Mouse (Mus musculus): ENCODE data around the gene Glis1. TPM values are rescaled to one million over a fixed set of nuclear protein-coding genes. Genes with fewer than 3 reads are reported as not detected.

Glis1 gene
- total and polyA plus RNA-seq, 2 experiments from 2014 or later: 0.11 TPM; not detected in 1

GRCm38 (mm10) chr4:107432717-107433116 is 1.7 kb upstream of the Glis1 start:
- Histone ChIP-seq H3K4me1 (ENCODE audit: control insufficient read depth, insufficient read depth) (peaks cover 8% of the 10 kb centered on the region; the same call in 1 of the 2 replicates), H3K27me3 (ENCODE audit: control insufficient read depth, insufficient read depth, low read length) (peaks cover 65% of the 10 kb centered on the region), H3K4me2 (ENCODE audit: low read depth, low read length) (no peak overlapping the region), H3K4me3 (ENCODE audit: low read depth, low read length) (no peak overlapping the region), H3K27ac (ENCODE audit: low read depth) (no peak overlapping the region), H3K9ac (replicated peaks; ENCODE audit: low read depth, low read length) (no peak overlapping the region), H3K36me3 (replicated peaks; ENCODE audit: control insufficient read depth, insufficient read depth, low read length) (no peaks in the 10 kb centered on the region), H3K9me3 (replicated peaks; ENCODE audit: control insufficient read depth, low read length) (no peaks in the 10 kb centered on the region)
- ATAC-seq (ENCODE audit: insufficient read depth, low read depth): no peak
- 93% methylated on average over 5 of the region's 5 CpGs for WGBS
- no peak for TF ChIP-seq CTCF (IDR thresholded peaks at IDR 0.05; ENCODE audit: low read depth)
- TF ChIP-seq EP300 (IDR thresholded peaks at IDR 0.05; ENCODE audit: low read depth): no peak
- no peak for DNase-seq (ENCODE audit: low spot score)

- H3K27ac ChIP-seq (ENCODE audit: low read depth): no peak overlapping the region
- TF ChIP-seq CTCF (IDR thresholded peaks at IDR 0.05; ENCODE audit: low read depth) (no peak), EP300 (IDR thresholded peaks at IDR 0.05; ENCODE audit: low read depth) (no peak)
- H3K36me3 ChIP-seq (replicated peaks; ENCODE audit: control insufficient read depth, insufficient read depth, low read length): no peaks in the 10 kb centered on the region
- no peak overlapping the region for H3K9ac ChIP-seq (replicated peaks; ENCODE audit: low read depth, low read length)
- no peaks in the 10 kb centered on the region for H3K9me3 ChIP-seq (replicated peaks; ENCODE audit: control insufficient read depth, low read length)
- H3K27me3 ChIP-seq (ENCODE audit: control insufficient read depth, insufficient read depth, low read length): peaks cover 71% of the 10 kb centered on the region
- H3K4me1 ChIP-seq (ENCODE audit: control insufficient read depth, insufficient read depth): peaks cover 8% of the 10 kb centered on the region; the same call in 1 of the 2 replicates
- ATAC-seq (ENCODE audit: insufficient read depth, low read depth) (no peak), DNase-seq (ENCODE audit: low spot score) (no peak)
- peak overlapping the region; percentile 61 for H3K4me3 ChIP-seq (ENCODE audit: low read depth, low read length)
- H3K4me2 ChIP-seq (ENCODE audit: low read depth, low read length): peak overlapping the region; percentile 99
- 11% methylated on average over 15 of the region's 15 CpGs for WGBS
Observed at GRCm38 (mm10) chr4:107433998-107434355, 414 bp upstream of the Glis1 start.

GRCm38 (mm10) chr4:107435238-107435946 is 1.0 kb downstream of the Glis1 start:
- Histone ChIP-seq H3K4me2 (ENCODE audit: low read depth, low read length) (peak overlapping the region; percentile 99), H3K9ac (replicated peaks; ENCODE audit: low read depth, low read length) (no peak overlapping the region), H3K9me3 (replicated peaks; ENCODE audit: control insufficient read depth, low read length) (no peaks in the 10 kb centered on the region), H3K27me3 (ENCODE audit: control insufficient read depth, insufficient read depth, low read length) (peaks cover 76% of the 10 kb centered on the region), H3K36me3 (replicated peaks; ENCODE audit: control insufficient read depth, insufficient read depth, low read length) (no peaks in the 10 kb centered on the region), H3K4me3 (ENCODE audit: low read depth, low read length) (peak overlapping the region; percentile 61), H3K27ac (ENCODE audit: low read depth) (no peak overlapping the region), H3K4me1 (ENCODE audit: control insufficient read depth, insufficient read depth) (peaks cover 8% of the 10 kb centered on the region; the same call in 1 of the 2 replicates)
- no peak for TF ChIP-seq CTCF (IDR thresholded peaks at IDR 0.05; ENCODE audit: low read depth)
- TF ChIP-seq EP300 (IDR thresholded peaks at IDR 0.05; ENCODE audit: low read depth): no peak
- DNase-seq (ENCODE audit: low spot score) (no peak), ATAC-seq (ENCODE audit: insufficient read depth, low read depth) (no peak)
- WGBS: 6% methylated on average over 45 of the region's 47 CpGs

- Histone ChIP-seq H3K27me3 (ENCODE audit: control insufficient read depth, insufficient read depth, low read length) (peaks cover 82% of the 10 kb centered on the region), H3K9ac (replicated peaks; ENCODE audit: low read depth, low read length) (no peak overlapping the region), H3K27ac (ENCODE audit: low read depth) (no peak overlapping the region), H3K9me3 (replicated peaks; ENCODE audit: control insufficient read depth, low read length) (no peaks in the 10 kb centered on the region), H3K4me1 (ENCODE audit: control insufficient read depth, insufficient read depth) (peaks cover 8% of the 10 kb centered on the region; the same call in 1 of the 2 replicates), H3K36me3 (replicated peaks; ENCODE audit: control insufficient read depth, insufficient read depth, low read length) (no peaks in the 10 kb centered on the region), H3K4me2 (ENCODE audit: low read depth, low read length) (no peak overlapping the region), H3K4me3 (ENCODE audit: low read depth, low read length) (no peak overlapping the region)
- no peak for TF ChIP-seq EP300 (IDR thresholded peaks at IDR 0.05; ENCODE audit: low read depth)
- TF ChIP-seq CTCF (IDR thresholded peaks at IDR 0.05; ENCODE audit: low read depth): no peak
- WGBS: 93% methylated on average over 7 of the region's 7 CpGs
- no peak for DNase-seq (ENCODE audit: low spot score)
- ATAC-seq (ENCODE audit: insufficient read depth, low read depth): no peak
Observed at GRCm38 (mm10) chr4:107436476-107436875, 2.1 kb downstream of the Glis1 start.

- WGBS: 95% methylated on average over 8 of the region's 8 CpGs
- Histone ChIP-seq H3K4me3 (ENCODE audit: low read depth, low read length) (no peak overlapping the region), H3K27ac (ENCODE audit: low read depth) (no peak overlapping the region), H3K9me3 (replicated peaks; ENCODE audit: control insufficient read depth, low read length) (no peaks in the 10 kb centered on the region), H3K36me3 (replicated peaks; ENCODE audit: control insufficient read depth, insufficient read depth, low read length) (no peaks in the 10 kb centered on the region), H3K9ac (replicated peaks; ENCODE audit: low read depth, low read length) (no peak overlapping the region), H3K27me3 (ENCODE audit: control insufficient read depth, insufficient read depth, low read length) (peaks cover 79% of the 10 kb centered on the region), H3K4me1 (ENCODE audit: control insufficient read depth, insufficient read depth) (peaks cover 8% of the 10 kb centered on the region; the same call in 1 of the 2 replicates), H3K4me2 (ENCODE audit: low read depth, low read length) (no peak overlapping the region)
- TF ChIP-seq CTCF (IDR thresholded peaks at IDR 0.05; ENCODE audit: low read depth): no peak
- no peak for TF ChIP-seq EP300 (IDR thresholded peaks at IDR 0.05; ENCODE audit: low read depth)
- ATAC-seq (ENCODE audit: insufficient read depth, low read depth) (no peak), DNase-seq (ENCODE audit: low spot score) (no peak)
Observed at GRCm38 (mm10) chr4:107438741-107439140, 4.3 kb downstream of the Glis1 start.

Data from heart, postnatal 0 days (tissue).